Mouse (Mus musculus): ENCODE data around the gene Npepps.

DNA sequence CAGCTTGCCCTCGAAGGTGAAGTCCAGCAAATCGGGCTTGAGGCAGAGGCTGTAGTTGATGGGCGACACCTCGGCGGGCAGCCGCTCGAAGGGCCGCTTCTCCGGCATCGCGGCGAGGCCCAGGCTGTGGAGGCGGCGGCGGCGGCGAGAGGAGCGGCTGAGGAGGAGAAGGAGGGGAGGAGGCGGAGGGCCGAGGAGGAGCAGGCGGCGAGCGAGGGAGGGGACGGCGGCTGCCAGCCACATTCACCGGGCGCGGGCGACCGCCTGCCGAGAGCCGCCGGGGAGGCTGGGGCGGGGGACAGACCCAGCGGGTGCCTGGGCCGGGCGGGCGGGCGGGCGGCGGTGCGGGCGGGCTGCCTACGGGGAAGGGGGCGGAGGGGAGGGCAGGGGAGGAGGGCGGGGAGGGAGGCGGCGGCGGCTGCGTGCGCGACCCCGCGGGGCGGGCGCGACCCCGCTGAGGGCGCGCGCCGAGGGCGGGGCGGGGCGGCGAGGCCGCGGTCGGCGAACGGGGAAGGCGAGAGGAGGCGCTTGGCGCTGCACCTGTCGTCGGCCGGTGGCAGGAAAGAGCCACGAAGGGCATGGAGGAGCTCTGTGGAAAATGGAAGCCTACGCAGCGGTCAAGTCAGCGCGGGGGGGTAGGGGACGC lies at the start of gene Npepps:
- TF ChIP-seq POLR2A (IDR thresholded peaks at IDR 0.05; ENCODE audit: borderline replicate concordance, low read depth, low read length) (peak; percentile 68; the same call in 1 of the 2 replicates), CTCF (IDR thresholded peaks at IDR 0.05; ENCODE audit: low read depth, low read length) (no peak)

Measured in bone marrow macrophage, adult 2 months (primary cell).